Mouse (Mus musculus): Measurements from ENCODE around the gene 1700019N19Rik.

Gene 1700019N19Rik

GRCm38 (mm10) chr19:58794284-58794683 is at the start of gene 1700019N19Rik:
TSS of gene 1700019N19Rik (minus strand) at chr19:58794461.
- DNase-seq (ENCODE audit: low read depth, low spot score): no peak

GRCm38 (mm10) chr19:58843606-58844005 is 49.3 kb upstream of the 1700019N19Rik start:
- DNase-seq (ENCODE audit: low read depth, low spot score): no peak

- DNase-seq (ENCODE audit: low read depth, low spot score): no peak
Measured at GRCm38 (mm10) chr19:58840721-58841271, 46.5 kb upstream of the 1700019N19Rik start.

DNA sequence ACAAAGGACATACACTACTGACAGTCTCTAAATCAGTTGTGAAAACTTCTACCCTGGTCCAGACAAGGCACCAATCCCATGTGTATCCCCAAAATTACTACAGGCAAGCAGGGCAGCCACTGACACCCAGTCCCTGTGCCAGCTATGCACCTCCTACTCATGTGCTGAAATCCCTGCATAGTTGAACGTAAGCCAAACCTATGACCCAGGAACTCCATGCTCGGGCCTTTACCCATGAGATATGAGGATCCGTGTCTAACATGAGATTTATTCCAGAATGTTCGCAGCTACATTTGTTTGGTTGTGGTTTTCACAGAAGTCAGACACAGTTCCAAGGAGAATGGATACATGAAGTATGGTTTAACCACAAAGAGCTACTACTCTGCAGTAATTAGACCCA is 45.5 kb upstream of the 1700019N19Rik start:
- DNase-seq (ENCODE audit: low read depth, low spot score): no peak

DNA sequence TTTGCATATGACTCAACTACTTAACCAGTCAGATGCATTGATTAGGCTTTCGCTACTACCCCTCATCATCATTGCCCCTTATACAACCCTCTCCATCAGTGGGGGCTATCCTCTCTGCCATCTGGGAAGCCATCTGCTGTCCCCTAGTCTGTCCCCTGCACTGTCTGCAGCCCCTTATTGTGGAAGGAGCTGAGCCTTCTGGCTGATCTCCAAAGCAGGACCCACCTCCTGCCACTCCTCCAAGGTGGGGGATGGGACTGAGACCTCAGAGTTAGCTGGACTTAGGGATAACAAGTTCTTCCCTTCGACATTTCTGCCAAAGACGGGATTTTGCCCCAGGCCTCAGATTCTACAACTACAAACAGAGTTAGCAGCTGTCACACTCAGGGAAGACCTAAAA is 45.1 kb upstream of the 1700019N19Rik start:
- no peak for DNase-seq (ENCODE audit: low read depth, low spot score)

- no peak for DNase-seq (ENCODE audit: low read depth, low spot score)
Measured at GRCm38 (mm10) chr19:58838706-58839105, 44.4 kb upstream of the 1700019N19Rik start.

DNA sequence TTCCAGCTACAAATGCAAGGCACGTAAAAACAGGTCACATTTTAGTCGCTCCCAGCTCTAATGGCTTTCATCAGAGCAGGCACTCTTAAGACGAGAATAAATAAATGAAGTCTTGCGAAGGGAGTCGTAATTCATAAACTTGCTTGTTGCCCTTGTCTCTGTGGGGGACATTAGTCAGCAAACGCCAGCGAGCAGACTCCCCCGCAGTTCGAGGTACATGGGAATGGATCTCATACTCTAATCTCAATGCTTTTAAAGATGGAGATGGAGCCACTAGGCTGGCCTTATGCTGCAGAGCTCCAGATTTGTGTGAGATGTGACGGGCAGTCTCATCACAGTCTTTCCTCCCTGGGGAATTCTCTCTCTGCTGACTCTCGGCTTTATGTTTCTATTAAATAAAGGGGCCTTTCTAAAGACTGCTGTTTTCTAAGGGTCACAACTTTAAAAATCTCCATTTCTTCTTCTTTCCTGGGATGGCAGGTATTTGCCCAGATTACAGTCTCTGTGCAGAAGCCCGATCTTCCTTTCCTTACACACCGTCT is 39.4 kb upstream of the 1700019N19Rik start:
- no peak for DNase-seq (ENCODE audit: low read depth, low spot score)

DNA sequence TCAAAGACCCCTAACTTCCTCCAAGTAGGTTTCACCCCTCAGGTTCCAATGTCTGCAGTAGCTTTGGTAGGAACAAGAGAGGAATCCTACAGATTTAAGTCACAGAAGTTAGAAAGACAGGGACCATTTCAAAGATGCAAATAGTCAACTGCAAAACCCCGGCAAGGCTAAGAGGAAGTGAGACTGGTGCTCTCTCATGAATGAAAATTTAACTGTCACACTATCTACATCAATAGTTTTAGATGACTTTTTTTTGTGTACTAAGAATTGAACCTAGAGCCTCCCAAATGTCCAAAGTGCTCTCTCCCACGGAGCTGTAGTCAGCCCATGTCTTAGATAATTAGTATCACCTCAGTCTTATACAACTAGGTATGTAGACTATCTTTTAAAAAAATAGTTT is 38.7 kb upstream of the 1700019N19Rik start:
- no peak for DNase-seq (ENCODE audit: low read depth, low spot score)

DNA sequence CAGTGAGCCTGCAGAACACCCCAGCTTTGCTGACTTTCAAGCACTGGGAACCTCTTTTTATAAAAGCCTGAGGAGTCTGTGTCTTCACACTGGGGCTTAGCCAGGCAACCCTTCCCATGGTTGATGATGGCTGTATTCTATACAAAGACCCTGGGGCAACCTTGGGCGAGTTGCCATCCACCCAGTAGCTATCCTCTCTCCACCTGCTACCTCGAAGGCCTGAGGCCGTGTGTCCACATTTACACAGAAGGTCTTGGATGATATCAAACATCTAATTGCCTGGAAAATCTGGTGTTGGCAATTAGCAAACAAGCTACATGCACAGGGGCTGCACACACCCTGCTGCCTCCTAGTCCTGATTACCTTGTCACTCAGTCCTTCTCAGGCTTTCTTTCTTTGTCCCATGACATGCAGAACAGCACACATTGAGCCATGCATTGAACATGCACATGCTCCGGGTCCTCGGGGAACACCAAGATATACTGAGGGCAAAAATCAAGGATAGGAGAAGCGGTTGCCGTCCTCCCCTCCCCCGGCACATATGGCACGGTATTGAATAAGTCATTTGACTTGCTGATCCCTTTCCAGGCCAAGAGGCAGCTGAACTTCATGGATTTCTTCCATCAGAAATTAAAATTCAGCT is 37.1 kb upstream of the 1700019N19Rik start:
- DNase-seq (ENCODE audit: low read depth, low spot score): no peak

DNA sequence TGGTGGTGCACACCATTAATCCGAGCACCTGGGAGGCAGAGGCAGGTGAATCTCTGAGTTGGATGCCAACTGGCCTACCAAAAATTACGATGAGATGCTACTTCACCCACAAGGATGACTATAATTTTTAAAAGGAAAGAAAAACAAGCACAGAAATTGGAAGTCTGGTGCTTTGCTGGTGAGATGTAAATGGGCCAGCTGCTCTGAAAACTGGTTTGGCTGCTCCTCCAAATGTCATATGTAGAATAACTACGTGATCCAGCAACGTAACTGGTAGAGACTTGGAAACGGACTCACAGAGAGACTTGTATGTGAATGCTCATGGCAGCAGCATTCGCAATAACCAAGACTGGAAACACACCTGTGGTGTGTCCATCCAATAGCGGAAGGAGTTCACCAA is 35.9 kb upstream of the 1700019N19Rik start:
- DNase-seq (ENCODE audit: low read depth, low spot score): no peak

DNA sequence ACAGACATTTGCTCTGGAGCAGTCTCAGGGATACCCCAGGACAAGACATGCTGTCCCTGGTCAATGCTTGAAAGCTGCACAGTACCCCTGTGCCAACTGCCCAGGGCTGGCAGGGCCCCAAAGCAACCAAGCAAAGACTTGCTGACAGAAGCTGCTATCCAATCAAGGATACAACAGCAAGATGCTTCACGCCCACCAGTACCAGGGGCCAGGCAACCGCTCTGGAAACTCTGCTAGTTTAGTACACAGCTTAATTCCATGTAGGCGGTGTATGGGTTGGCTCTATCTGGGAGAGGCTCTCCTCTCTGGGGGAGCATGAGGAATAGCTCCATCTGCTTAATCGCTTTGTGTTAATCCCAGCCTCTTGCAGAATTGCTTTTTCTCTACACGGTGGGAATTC is 35.3 kb upstream of the 1700019N19Rik start:
- DNase-seq (ENCODE audit: low read depth, low spot score): no peak

- no peak for DNase-seq (ENCODE audit: low read depth, low spot score)
Measured at GRCm38 (mm10) chr19:58827656-58828055, 33.4 kb upstream of the 1700019N19Rik start.

- no peak for DNase-seq (ENCODE audit: low read depth, low spot score)
Measured at GRCm38 (mm10) chr19:58824316-58824715, 30.1 kb upstream of the 1700019N19Rik start.

GRCm38 (mm10) chr19:58823301-58823700 is 29.0 kb upstream of the 1700019N19Rik start:
- no peak for DNase-seq (ENCODE audit: low read depth, low spot score)

- peak; percentile 91 for DNase-seq (ENCODE audit: low read depth, low spot score)
Measured at GRCm38 (mm10) chr19:58822454-58823200, 28.4 kb upstream of the 1700019N19Rik start.

DNA sequence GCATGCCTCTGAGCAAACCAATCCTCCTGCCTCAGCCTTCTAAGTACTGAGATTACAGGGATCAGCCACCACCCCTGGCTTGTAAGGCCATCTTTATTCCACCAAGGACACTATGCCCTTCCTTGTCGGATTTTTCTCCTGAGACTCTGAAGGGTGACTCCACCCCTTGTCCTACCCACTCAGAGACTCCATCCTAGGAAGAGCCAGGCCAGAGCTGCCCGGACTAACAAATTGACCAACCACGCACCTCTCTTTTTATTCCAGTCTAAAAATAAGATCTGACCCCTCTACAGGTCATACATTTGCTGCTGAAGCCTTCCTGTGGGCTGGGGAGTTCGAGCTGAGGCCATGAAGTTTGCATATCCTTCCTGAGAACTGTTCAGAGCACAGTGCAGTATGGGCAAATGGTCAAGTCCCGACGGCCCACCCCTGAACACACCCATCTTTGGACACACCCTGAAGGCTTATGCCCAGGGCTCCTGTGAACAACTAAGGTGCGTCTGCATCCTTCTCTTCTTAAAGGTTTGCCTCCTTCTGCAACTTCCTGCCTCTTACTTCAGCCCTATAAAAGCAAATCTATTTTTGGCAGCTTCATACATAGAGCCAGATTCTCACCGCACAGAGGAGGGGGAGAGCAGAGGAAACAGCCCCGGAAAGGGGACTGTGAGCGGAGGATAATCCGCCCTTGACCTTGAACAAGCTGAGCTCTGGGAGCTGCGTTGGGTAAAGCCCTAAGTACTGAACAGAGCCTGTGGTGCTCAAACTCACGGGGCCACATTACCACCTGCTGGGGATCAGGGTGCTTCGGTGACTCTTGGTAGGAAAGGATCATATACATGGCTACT is 24.5 kb upstream of the 1700019N19Rik start:
- DNase-seq (ENCODE audit: low read depth, low spot score): peak; percentile 27

DNA sequence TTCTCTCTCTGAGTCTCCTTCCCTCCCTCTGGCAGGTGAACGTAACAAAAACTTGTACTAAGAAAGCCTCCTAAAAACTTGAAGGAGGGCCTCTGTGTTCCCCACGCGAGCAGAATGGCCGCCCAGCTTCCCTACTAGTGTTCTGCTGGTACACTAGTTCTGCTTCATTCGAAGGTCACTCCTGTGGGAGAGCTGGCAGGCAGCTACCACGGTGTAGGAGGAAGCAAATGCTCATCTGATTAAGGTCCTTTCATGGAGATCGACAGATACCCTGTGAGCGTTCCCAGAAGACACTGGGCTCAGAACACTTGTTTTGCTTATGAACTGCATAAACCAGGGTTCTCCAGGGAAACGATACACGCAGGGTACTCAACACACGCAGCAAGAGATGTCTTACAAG is 23.1 kb upstream of the 1700019N19Rik start:
- no peak for DNase-seq (ENCODE audit: low read depth, low spot score)

DNA sequence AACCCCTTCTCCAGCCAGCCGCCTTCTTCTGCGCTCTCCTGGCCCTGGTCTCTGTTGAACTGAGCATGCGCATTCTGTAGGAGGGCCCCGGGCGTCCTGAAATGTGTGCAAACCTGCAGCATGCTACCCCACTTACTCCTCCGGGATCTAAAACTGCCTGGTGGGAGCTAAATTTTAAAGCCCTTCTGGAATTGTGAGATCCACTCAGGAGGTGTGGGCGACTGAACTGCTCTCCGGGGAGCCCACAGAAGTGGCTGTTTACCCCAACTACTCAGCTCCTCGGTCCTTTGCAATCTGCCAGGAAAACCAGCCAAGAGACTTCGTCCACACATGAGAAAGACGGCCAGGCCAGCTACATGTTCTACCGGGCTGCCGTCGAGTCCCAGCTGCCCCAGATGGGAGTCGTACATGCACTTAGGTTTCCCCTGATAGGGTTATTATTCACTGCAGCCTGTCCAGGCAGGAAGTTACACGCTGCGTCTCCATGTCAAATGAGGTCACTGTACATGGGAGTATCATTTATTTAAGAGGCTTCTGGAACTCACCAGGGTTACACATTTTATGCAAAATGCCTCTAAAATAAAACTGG is 22.3 kb upstream of the 1700019N19Rik start:
- peak; percentile 56 for DNase-seq (ENCODE audit: low read depth, low spot score)

- no peak for DNase-seq (ENCODE audit: low read depth, low spot score)
Measured at GRCm38 (mm10) chr19:58815179-58815922, 21.1 kb upstream of the 1700019N19Rik start.

GRCm38 (mm10) chr19:58810536-58810935 is 16.3 kb upstream of the 1700019N19Rik start:
- DNase-seq (ENCODE audit: low read depth, low spot score): no peak

DNA sequence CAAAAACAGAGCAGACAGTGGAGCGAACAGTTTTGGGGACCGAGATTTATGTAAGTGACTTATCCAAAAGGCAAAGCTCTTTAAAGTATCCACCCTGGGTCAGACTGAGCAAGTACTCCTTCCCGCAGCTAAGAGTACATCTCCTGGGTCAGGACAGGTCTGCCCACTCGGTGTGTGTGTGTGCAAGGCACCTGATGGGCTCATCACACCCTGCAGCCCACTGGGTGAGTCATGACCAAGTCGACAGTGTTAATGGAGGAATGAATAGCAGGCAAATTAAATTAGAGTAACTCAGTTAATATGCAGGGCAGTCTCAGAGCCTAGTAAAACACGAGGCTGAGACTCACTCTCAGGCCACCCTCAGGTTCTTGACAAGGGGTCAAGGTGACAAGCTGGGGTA is 14.6 kb upstream of the 1700019N19Rik start:
- no peak for DNase-seq (ENCODE audit: low read depth, low spot score)
